Mouse (Mus musculus) lung, embryonic 15.5 days (tissue): Measurements from ENCODE around the gene Cpne2. TPM values are rescaled to one million over a fixed set of nuclear protein-coding genes. Genes with fewer than 3 reads are reported as not detected.

Experiments used
- ATAC-seq: fragments of 200-750 bp; cut with Nextera tagmentation; 2 replicates; pipeline ENCODE4 v1.8.0; 2017; ENCODE audit warnings: moderate number of reproducible peaks, borderline replicate concordance; ENCODE audit not compliant: low FRiP score, low TSS enrichment; ENCODE audit errors: extremely low read depth
- H3K27ac ChIP-seq: fragments of 300-500 bp; sonication (generic); 2 replicates; pipeline ENCODE4 v1.5.1; 2015; ENCODE audit warnings: moderate library complexity, mild to moderate bottlenecking, inconsistent platforms
- H3K27me3 ChIP-seq: fragments of 300-500 bp; sonication (generic); 2 replicates; pipeline ENCODE4 v1.6.1; 2015; ENCODE audit warnings: inconsistent platforms
- H3K36me3 ChIP-seq: fragments of 300-500 bp; sonication (generic); 2 replicates; pipeline ENCODE4 v1.6.1; 2015; ENCODE audit warnings: inconsistent platforms
- H3K4me1 ChIP-seq: fragments of 300-500 bp; sonication (generic); 2 replicates; pipeline ENCODE4 v1.6.1; 2015; ENCODE audit warnings: inconsistent platforms
- H3K4me2 ChIP-seq: fragments of 300-500 bp; sonication (generic); 2 replicates; pipeline ENCODE4 v1.6.1; 2015; ENCODE audit warnings: inconsistent platforms, mild to moderate bottlenecking, moderate library complexity
- H3K4me3 ChIP-seq: fragments of 300-500 bp; sonication (generic); 2 replicates; pipeline ENCODE4 v1.5.1; 2015; ENCODE audit warnings: mild to moderate bottlenecking, inconsistent platforms
- H3K9ac ChIP-seq: fragments of 300-500 bp; sonication (generic); 2 replicates; pipeline ENCODE4 v1.6.1; 2015; ENCODE audit warnings: inconsistent platforms
- H3K9me3 ChIP-seq: fragments of 300-500 bp; sonication (generic); 2 replicates; pipeline ENCODE4 v1.6.1; 2016; ENCODE audit warnings: inconsistent platforms
- WGBS: fragments of 180-500 bp; shearing (Covaris S2); methylation state at CpG from one replicate; pipeline ENCODE4 v1.1.7; 2015; 5-methylcytosine and 5-hydroxymethylcytosine counted together
- polyA plus RNA-seq: library from polyadenylated mRNA; unstranded; fragments of >200 nt; fragmentation: Nextera tagmentation; extraction: Ambion mirVana; gene quantifications from 2 replicates; pipeline ENCODE4 v1.2.1, GENCODE M21; 2015

Cpne2 gene
- polyA plus RNA-seq, 1 experiment from 2014 or later: 10.3 TPM

GRCm38 (mm10) chr8:94519021-94519420, 13.8 kb upstream of the Cpne2 start:
- Histone ChIP-seq H3K27ac (no peak overlapping the region), H3K36me3 (no peaks in the 10 kb centered on the region), H3K27me3 (no peaks in the 10 kb centered on the region), H3K4me1 (no peaks in the 10 kb centered on the region), H3K9ac (no peak overlapping the region), H3K9me3 (no peaks in the 10 kb centered on the region), H3K4me3 (no peak overlapping the region), H3K4me2 (no peak overlapping the region)
- 88% methylated on average over 5 of the region's 5 CpGs for WGBS
- no peak for ATAC-seq

- WGBS: 50% methylated on average over 4 of the region's 4 CpGs
- Histone ChIP-seq H3K36me3 (no peaks in the 10 kb centered on the region), H3K4me2 (no peak overlapping the region), H3K4me1 (no peaks in the 10 kb centered on the region), H3K27me3 (no peaks in the 10 kb centered on the region), H3K4me3 (no peak overlapping the region), H3K9me3 (no peaks in the 10 kb centered on the region), H3K9ac (no peak overlapping the region), H3K27ac (no peak overlapping the region)
- no peak for ATAC-seq
These were observed 11.3 kb upstream of the Cpne2 start for GRCm38 (mm10) chr8:94521481-94521880.

DNA sequence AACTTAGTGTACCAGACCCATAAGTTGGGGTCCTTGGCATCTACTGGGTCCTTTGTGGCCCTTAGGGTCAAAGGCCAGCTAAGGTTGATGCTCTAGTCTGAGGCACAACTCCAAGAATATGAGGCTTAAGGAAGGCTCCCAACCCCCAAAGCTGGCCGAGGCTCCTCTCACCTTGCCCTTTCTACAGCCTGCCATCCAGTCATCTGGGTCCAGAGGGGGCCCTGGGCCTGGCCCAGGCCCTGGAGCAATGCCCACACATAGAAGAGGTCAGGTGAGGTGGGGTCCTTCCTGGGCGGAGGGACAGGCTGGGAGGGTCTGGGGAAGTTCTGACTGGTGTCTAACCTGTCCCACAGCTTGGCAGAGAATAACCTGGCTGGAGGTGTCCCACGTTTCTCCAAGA, 10.3 kb upstream of the Cpne2 start:
- no peaks in the 10 kb centered on the region for H3K27me3 ChIP-seq
- H3K9ac ChIP-seq: no peak overlapping the region
- ATAC-seq: no peak
- no peaks in the 10 kb centered on the region for H3K4me1 ChIP-seq
- no peaks in the 10 kb centered on the region for H3K9me3 ChIP-seq
- H3K4me2 ChIP-seq: no peak overlapping the region
- H3K4me3 ChIP-seq: no peak overlapping the region
- no peak overlapping the region for H3K27ac ChIP-seq
- H3K36me3 ChIP-seq: no peaks in the 10 kb centered on the region
- WGBS: 63% methylated on average over 3 of the region's 3 CpGs

- ATAC-seq: no peak
- 73% methylated on average over 9 of the region's 9 CpGs for WGBS
These were observed 8.2 kb upstream of the Cpne2 start for GRCm38 (mm10) chr8:94524554-94524953.

GRCm38 (mm10) chr8:94527178-94527577, 5.6 kb upstream of the Cpne2 start:
- ATAC-seq: no peak
- H3K4me3 ChIP-seq: no peak overlapping the region
- peaks cover 5% of the 10 kb centered on the region; the same call in 1 of the 2 replicates for H3K27me3 ChIP-seq
- H3K9ac ChIP-seq: no peak overlapping the region
- WGBS: 78% methylated on average over 7 of the region's 7 CpGs
- H3K4me1 ChIP-seq: peaks cover 5% of the 10 kb centered on the region
- no peaks in the 10 kb centered on the region for H3K9me3 ChIP-seq
- H3K27ac ChIP-seq: no peak overlapping the region
- H3K36me3 ChIP-seq: no peaks in the 10 kb centered on the region
- no peak overlapping the region for H3K4me2 ChIP-seq

More at GRCm38 (mm10) chr8:94524554-94524953, 8.2 kb upstream of the Cpne2 start:
- Histone ChIP-seq H3K4me1 (no peaks in the 10 kb centered on the region), H3K9ac (no peak overlapping the region), H3K27ac (no peak overlapping the region), H3K36me3 (no peaks in the 10 kb centered on the region), H3K4me3 (no peak overlapping the region), H3K4me2 (no peak overlapping the region), H3K9me3 (no peaks in the 10 kb centered on the region), H3K27me3 (no peaks in the 10 kb centered on the region)

DNA sequence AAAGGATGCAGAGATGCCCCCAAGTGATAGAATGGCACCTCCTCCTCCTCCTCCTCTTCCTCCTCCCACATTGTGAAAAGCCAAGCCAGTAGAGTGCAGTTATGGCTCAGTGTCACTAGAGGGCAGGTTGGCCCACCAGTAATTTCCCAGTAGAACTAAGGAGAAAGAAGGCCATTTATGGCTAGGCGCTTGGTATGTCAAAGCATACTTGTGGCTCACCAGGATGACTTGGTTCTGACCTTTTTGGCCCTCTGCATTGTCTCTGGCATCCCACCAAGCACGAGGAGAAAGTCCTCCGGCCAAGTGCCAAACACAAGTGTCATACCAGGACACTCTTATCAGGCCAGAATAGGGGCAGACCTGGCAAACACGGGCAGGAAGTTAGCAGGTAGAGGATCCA, 4.5 kb upstream of the Cpne2 start:
- Histone ChIP-seq H3K9ac (no peak overlapping the region), H3K27me3 (peaks cover 11% of the 10 kb centered on the region), H3K27ac (no peak overlapping the region), H3K4me1 (peaks cover 12% of the 10 kb centered on the region), H3K4me2 (no peak overlapping the region), H3K4me3 (no peak overlapping the region), H3K9me3 (no peaks in the 10 kb centered on the region), H3K36me3 (no peaks in the 10 kb centered on the region)
- no peak for ATAC-seq
- WGBS: 37% methylated on average over 4 of the region's 4 CpGs

GRCm38 (mm10) chr8:94529875-94530274, 2.9 kb upstream of the Cpne2 start:
- Histone ChIP-seq H3K4me3 (no peak overlapping the region), H3K9ac (no peak overlapping the region)

DNA sequence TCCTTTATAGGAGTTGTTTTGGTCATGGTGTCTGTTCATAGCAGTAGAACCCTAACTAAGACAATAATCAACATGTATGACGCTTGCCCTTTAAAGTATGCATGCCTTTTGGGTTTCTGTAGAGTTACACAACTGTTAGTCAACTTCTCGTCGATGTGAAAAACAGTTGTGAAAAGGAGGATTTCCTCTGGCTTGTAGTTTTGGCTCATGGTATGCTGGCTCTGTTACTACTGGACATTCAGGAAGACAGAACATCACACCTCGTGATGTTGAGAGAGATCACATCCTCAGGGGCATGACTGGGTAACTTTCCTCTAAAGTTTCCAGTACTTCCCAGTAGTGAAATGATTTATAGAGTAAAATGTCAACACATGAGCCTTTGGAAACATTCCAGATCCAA, 2.1 kb upstream of the Cpne2 start:
- no peak overlapping the region for H3K9ac ChIP-seq
- H3K27me3 ChIP-seq: peaks cover 33% of the 10 kb centered on the region
- H3K36me3 ChIP-seq: no peaks in the 10 kb centered on the region
- ATAC-seq: no peak
- peaks cover 25% of the 10 kb centered on the region for H3K4me1 ChIP-seq
- H3K4me2 ChIP-seq: no peak overlapping the region
- H3K4me3 ChIP-seq: no peak overlapping the region
- no peaks in the 10 kb centered on the region for H3K9me3 ChIP-seq
- 76% methylated on average over 4 of the region's 4 CpGs for WGBS
- H3K27ac ChIP-seq: no peak overlapping the region

More at GRCm38 (mm10) chr8:94529875-94530274, 2.9 kb upstream of the Cpne2 start:
- H3K36me3 ChIP-seq: no peaks in the 10 kb centered on the region
- no peaks in the 10 kb centered on the region for H3K9me3 ChIP-seq
- peaks cover 26% of the 10 kb centered on the region for H3K27me3 ChIP-seq
- no peak overlapping the region for H3K27ac ChIP-seq
- H3K4me1 ChIP-seq: peaks cover 25% of the 10 kb centered on the region
- no peak for ATAC-seq
- no peak overlapping the region for H3K4me2 ChIP-seq
- WGBS: 62% methylated on average over 4 of the region's 4 CpGs

- no peaks in the 10 kb centered on the region for H3K9me3 ChIP-seq
- H3K4me3 ChIP-seq: peak overlapping the region; percentile 76
- H3K27me3 ChIP-seq: peaks cover 41% of the 10 kb centered on the region
- ATAC-seq: no peak
- no peak overlapping the region; the same call in 1 of the 2 replicates for H3K9ac ChIP-seq
- no peaks in the 10 kb centered on the region for H3K36me3 ChIP-seq
- no peak overlapping the region for H3K27ac ChIP-seq
- 6% methylated on average over 8 of the region's 8 CpGs for WGBS
- peak overlapping the region; percentile 99 for H3K4me2 ChIP-seq
- peaks cover 25% of the 10 kb centered on the region for H3K4me1 ChIP-seq
These were observed 790 bp upstream of the Cpne2 start for GRCm38 (mm10) chr8:94532000-94532399.

GRCm38 (mm10) chr8:94532525-94532872, 291 bp upstream of the Cpne2 start:
- peaks cover 41% of the 10 kb centered on the region for H3K27me3 ChIP-seq
- ATAC-seq: 0 out of 2 replicates have a peak, but pooled peaks have one; percentile 6
- under 1% methylated on average over 34 of the region's 34 CpGs for WGBS

GRCm38 (mm10) chr8:94534612-94535011, 1.8 kb downstream of the Cpne2 start:
- WGBS: 28% methylated on average over 4 of the region's 4 CpGs
- Histone ChIP-seq H3K9ac (no peak overlapping the region), H3K4me1 (peaks cover 25% of the 10 kb centered on the region), H3K27me3 (peaks cover 41% of the 10 kb centered on the region), H3K4me3 (no peak overlapping the region), H3K4me2 (no peak overlapping the region), H3K36me3 (no peaks in the 10 kb centered on the region), H3K27ac (no peak overlapping the region), H3K9me3 (no peaks in the 10 kb centered on the region)
- no peak for ATAC-seq

More at GRCm38 (mm10) chr8:94532525-94532872, 291 bp upstream of the Cpne2 start:
- Histone ChIP-seq H3K27ac (no peak overlapping the region), H3K4me1 (peaks cover 25% of the 10 kb centered on the region), H3K9ac (peak overlapping the region; percentile 67; the same call in 1 of the 2 replicates), H3K4me2 (peak overlapping the region; percentile 99), H3K4me3 (peak overlapping the region; percentile 76), H3K9me3 (no peaks in the 10 kb centered on the region), H3K36me3 (no peaks in the 10 kb centered on the region)

GRCm38 (mm10) chr8:94535631-94536030, 2.8 kb downstream of the Cpne2 start:
- H3K27me3 ChIP-seq: peaks cover 41% of the 10 kb centered on the region
- H3K36me3 ChIP-seq: no peaks in the 10 kb centered on the region
- H3K4me1 ChIP-seq: peaks cover 25% of the 10 kb centered on the region
- ATAC-seq: no peak
- H3K9ac ChIP-seq: no peak overlapping the region
- 80% methylated on average over 7 of the region's 7 CpGs for WGBS
- no peaks in the 10 kb centered on the region for H3K9me3 ChIP-seq
- no peak overlapping the region for H3K4me2 ChIP-seq
- H3K4me3 ChIP-seq: no peak overlapping the region
- H3K27ac ChIP-seq: no peak overlapping the region

DNA sequence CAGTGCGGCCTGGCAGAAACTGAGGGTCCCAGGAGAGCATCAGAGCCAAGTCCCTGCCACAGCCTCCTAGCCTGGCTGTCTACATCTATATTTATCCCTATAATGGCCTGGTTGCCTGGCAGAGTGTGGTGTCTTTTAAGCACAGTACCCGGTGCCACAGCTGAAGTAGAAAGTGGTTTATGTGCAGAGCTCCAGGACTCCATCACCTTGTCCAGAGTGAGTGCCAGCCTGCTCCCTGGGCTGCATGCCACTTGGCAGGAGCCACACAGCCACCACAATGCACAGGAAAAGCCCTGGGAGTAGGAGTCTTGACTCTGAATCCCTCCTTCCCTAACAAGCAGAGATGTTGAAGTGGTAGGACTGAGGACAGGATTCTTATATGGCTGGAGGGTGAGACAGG, 4.7 kb downstream of the Cpne2 start:
- 72% methylated on average over 2 of the region's 2 CpGs for WGBS
- Histone ChIP-seq H3K9ac (no peak overlapping the region), H3K27ac (no peak overlapping the region), H3K27me3 (peaks cover 36% of the 10 kb centered on the region), H3K36me3 (no peaks in the 10 kb centered on the region), H3K4me1 (peaks cover 17% of the 10 kb centered on the region), H3K9me3 (no peaks in the 10 kb centered on the region), H3K4me3 (no peak overlapping the region), H3K4me2 (no peak overlapping the region)
- ATAC-seq: no peak
